Mouse (Mus musculus) heart, embryonic 11.5 days (tissue): Measurements from ENCODE around the gene Hdac9. TPM values are rescaled to one million over a fixed set of nuclear protein-coding genes. Genes with fewer than 3 reads are reported as not detected.

Source experiments
- ATAC-seq: fragments of 200-750 bp; cut with Nextera tagmentation; replicated peaks from 2 replicates; pipeline ENCODE4 v1.8.0; 2017; ENCODE audit warnings: moderate library complexity; ENCODE audit not compliant: insufficient number of reproducible peaks, low FRiP score, low TSS enrichment
- H3K27ac ChIP-seq: fragments of 300-500 bp; sonication (generic); 2 replicates; pipeline ENCODE4 v1.5.1; 2014; ENCODE audit warnings: mild to moderate bottlenecking, low read depth, low read length
- H3K27me3 ChIP-seq: fragments of 300-500 bp; sonication (generic); 2 replicates; pipeline ENCODE4 v1.6.1; 2014; ENCODE audit warnings: mild to moderate bottlenecking, low read length, mixed read lengths; ENCODE audit not compliant: control insufficient read depth, insufficient read depth
- H3K36me3 ChIP-seq: fragments of 300-500 bp; sonication (generic); 2 replicates; pipeline ENCODE4 v1.6.1; 2014; ENCODE audit warnings: mild to moderate bottlenecking, low read length, moderate library complexity, mixed read lengths; ENCODE audit not compliant: control insufficient read depth, insufficient read depth
- H3K4me1 ChIP-seq: fragments of 300-500 bp; sonication (generic); 2 replicates; pipeline ENCODE4 v1.6.1; 2014; ENCODE audit warnings: low read length; ENCODE audit not compliant: control insufficient read depth, insufficient read depth
- H3K4me2 ChIP-seq: fragments of 300-500 bp; sonication (generic); 2 replicates; pipeline ENCODE4 v1.6.1; 2014; ENCODE audit warnings: mild to moderate bottlenecking, moderate library complexity
- H3K4me3 ChIP-seq: fragments of 300-500 bp; sonication (generic); 2 replicates; pipeline ENCODE4 v1.5.1; 2014; ENCODE audit warnings: low read depth, low read length
- H3K9ac ChIP-seq: fragments of 300-500 bp; sonication (generic); 2 replicates; pipeline ENCODE4 v1.6.1; 2014; ENCODE audit warnings: mild to moderate bottlenecking, low read depth, low read length, moderate library complexity
- H3K9me3 ChIP-seq: fragments of 300-500 bp; sonication (generic); replicated peaks from 2 replicates; pipeline ENCODE4 v1.6.1; 2016; ENCODE audit warnings: low read length; ENCODE audit not compliant: control insufficient read depth
- WGBS: fragments of 180-500 bp; shearing (Covaris S2); extraction: QIAGEN DNeasy Blood & Tissue Kit; methylation state at CpG from one replicate; pipeline ENCODE4 v1.1.7; 2014; ENCODE audit not compliant: insufficient replicate concordance; 5-methylcytosine and 5-hydroxymethylcytosine counted together
- polyA plus RNA-seq: library from polyadenylated mRNA; unstranded; fragments of >200 nt; fragmentation: Nextera tagmentation; extraction: Ambion mirVana; gene quantifications from 2 replicates; pipeline ENCODE4 v1.2.1, GENCODE M21; 2014

Gene Hdac9
- polyA plus RNA-seq, result 28.8 and 29.3 TPM in 2 replicates

GRCm38 (mm10) chr12:34916995-34917394, at the start of gene Hdac9:
TSS of gene Hdac9 (minus strand) at chr12:34917095.
- Histone ChIP-seq H3K36me3 (no peaks in the 10 kb centered on the region), H3K9me3 (no peaks in the 10 kb centered on the region), H3K4me2 (no peak within 1 kb of the TSS), H3K27ac (no peak within 1 kb of the TSS), H3K4me3 (no peak within 1 kb of the TSS), H3K27me3 (no peaks in the 10 kb centered on the region), H3K9ac (no peak within 1 kb of the TSS), H3K4me1 (no peaks in the 10 kb centered on the region)
- ATAC-seq, result no peak
- WGBS, result 31% methylated on average over 1 of the region's 1 CpGs

DNA sequence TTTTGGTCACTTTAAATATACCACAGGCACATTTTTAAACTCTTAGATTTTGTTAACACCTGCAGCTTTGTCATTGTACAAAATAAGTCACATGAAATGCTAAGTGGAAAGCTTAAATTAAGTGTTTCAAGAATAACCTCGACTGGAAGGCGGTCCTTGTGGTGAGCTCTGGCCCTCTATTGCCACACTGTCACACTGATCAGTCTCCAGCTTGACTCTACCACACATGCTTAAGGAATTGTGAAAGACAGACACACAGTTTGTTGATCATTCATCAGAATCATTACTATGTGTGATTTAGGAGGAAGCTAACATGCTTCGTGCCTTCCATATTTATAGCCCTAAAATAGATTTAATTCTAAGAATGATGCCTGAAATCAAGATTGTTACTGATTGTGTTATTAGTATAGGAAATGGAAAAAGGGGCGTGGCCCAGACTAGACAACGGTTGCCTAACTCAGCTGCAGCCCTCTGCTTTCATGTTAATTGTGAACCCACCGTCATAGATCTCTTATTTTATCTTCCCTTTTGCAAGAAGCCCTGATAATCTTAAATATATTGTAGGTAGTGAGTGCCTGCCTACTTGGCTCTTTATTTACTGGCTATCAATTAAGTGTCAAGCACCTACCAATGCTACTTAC, 32.3 kb upstream of the Hdac9 start:
- WGBS, result 69% methylated on average over 6 of the region's 6 CpGs
- ATAC-seq, result no peak

DNA sequence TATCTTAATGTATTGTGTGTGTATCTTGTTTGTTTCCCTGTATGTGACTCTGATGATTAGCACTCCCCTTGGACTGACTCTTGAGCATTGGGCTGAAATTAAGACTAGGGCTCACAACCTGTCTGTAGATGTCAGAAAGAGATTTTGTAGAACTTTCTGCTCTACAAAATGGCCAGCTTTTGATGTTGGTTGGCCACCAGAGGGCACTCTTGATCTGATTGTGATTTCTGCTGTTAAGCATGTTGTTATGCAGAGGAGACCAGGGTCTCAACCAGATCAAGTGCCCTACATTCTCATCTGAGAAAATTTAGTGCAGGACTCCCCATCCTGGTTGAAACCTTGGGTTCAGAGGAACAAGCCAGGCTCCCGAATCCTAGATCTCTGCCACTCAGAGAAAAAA, 21.0 kb upstream of the Hdac9 start:
- H3K9me3 ChIP-seq, result no peaks in the 10 kb centered on the region; the same call in 1 of the 2 replicates
- no peak overlapping the region for H3K4me2 ChIP-seq
- H3K36me3 ChIP-seq, result no peaks in the 10 kb centered on the region
- no peak for ATAC-seq
- no peak overlapping the region for H3K4me3 ChIP-seq
- no peaks in the 10 kb centered on the region for H3K27me3 ChIP-seq
- no peak overlapping the region for H3K9ac ChIP-seq
- WGBS, result 85% methylated on average over 1 of the region's 1 CpGs
- H3K4me1 ChIP-seq, result no peaks in the 10 kb centered on the region
- no peak overlapping the region for H3K27ac ChIP-seq

More for the DNA sequence above, 32.3 kb upstream of the Hdac9 start:
- H3K9ac ChIP-seq, result no peak overlapping the region
- H3K4me2 ChIP-seq, result no peak overlapping the region
- H3K27ac ChIP-seq, result no peak overlapping the region
- H3K4me1 ChIP-seq, result no peaks in the 10 kb centered on the region
- H3K27me3 ChIP-seq, result no peaks in the 10 kb centered on the region
- H3K4me3 ChIP-seq, result no peak overlapping the region
- no peaks in the 10 kb centered on the region for H3K9me3 ChIP-seq
- no peaks in the 10 kb centered on the region for H3K36me3 ChIP-seq

- Histone ChIP-seq H3K9me3 (no peaks in the 10 kb centered on the region), H3K27me3 (peaks cover 9% of the 10 kb centered on the region), H3K4me2 (no peak overlapping the region), H3K4me3 (no peak overlapping the region), H3K27ac (no peak overlapping the region), H3K9ac (no peak overlapping the region), H3K36me3 (no peaks in the 10 kb centered on the region), H3K4me1 (no peaks in the 10 kb centered on the region)
- ATAC-seq, result no peak
- 64% methylated on average over 2 of the region's 2 CpGs for WGBS
Measured at GRCm38 (mm10) chr12:34908008-34908407, 8.9 kb downstream of the Hdac9 start.

DNA sequence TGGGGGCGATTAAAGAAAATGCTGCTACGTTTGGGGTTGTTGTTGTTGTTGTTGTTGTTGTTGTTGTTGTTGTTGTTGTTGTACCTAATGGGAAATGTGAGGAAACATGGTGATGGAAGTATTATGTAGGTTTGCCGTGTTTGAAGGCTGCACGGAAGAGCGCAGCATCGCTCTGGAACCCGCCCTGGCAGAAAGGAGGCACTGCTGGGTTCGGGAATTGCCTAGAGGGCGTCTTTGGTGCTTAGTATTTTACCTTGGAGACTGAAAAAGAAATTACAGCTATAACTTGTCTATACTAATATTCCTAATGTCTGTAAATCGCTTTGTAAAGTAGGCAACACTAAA, 9.4 kb downstream of the Hdac9 start:
- H3K4me3 ChIP-seq, result peak overlapping the region; percentile 71
- peaks cover 9% of the 10 kb centered on the region for H3K27me3 ChIP-seq
- no peaks in the 10 kb centered on the region for H3K9me3 ChIP-seq
- no peaks in the 10 kb centered on the region for H3K36me3 ChIP-seq
- peak overlapping the region; percentile 88 for H3K4me2 ChIP-seq
- no peak overlapping the region for H3K27ac ChIP-seq
- no peak for ATAC-seq
- 4% methylated on average over 10 of the region's 10 CpGs for WGBS
- no peaks in the 10 kb centered on the region for H3K4me1 ChIP-seq
- peak overlapping the region; percentile 54 for H3K9ac ChIP-seq

GRCm38 (mm10) chr12:34906704-34907505, 10.0 kb downstream of the Hdac9 start:
- under 1% methylated on average over 79 of the region's 107 CpGs for WGBS

GRCm38 (mm10) chr12:34906376-34906703, 10.6 kb downstream of the Hdac9 start:
- peak overlapping the region; percentile 71 for H3K4me3 ChIP-seq
- H3K4me2 ChIP-seq, result peak overlapping the region; percentile 88
- no peak for ATAC-seq
- H3K9me3 ChIP-seq, result no peaks in the 10 kb centered on the region
- H3K4me1 ChIP-seq, result no peaks in the 10 kb centered on the region
- H3K27me3 ChIP-seq, result peaks cover 9% of the 10 kb centered on the region
- no peaks in the 10 kb centered on the region for H3K36me3 ChIP-seq
- no peak overlapping the region for H3K27ac ChIP-seq
- H3K9ac ChIP-seq, result peak overlapping the region; percentile 65
- WGBS, result 0% methylated on average over 10 of the region's 10 CpGs

More at GRCm38 (mm10) chr12:34906704-34907505, 10.0 kb downstream of the Hdac9 start:
- Histone ChIP-seq H3K36me3 (no peaks in the 10 kb centered on the region), H3K9ac (peak overlapping the region; percentile 65), H3K27ac (no peak overlapping the region), H3K4me2 (peak overlapping the region; percentile 88), H3K4me3 (peak overlapping the region; percentile 71), H3K27me3 (peaks cover 9% of the 10 kb centered on the region), H3K4me1 (no peaks in the 10 kb centered on the region), H3K9me3 (no peaks in the 10 kb centered on the region)
- ATAC-seq, result peak; percentile 65; the same call in 1 of the 2 replicates

DNA sequence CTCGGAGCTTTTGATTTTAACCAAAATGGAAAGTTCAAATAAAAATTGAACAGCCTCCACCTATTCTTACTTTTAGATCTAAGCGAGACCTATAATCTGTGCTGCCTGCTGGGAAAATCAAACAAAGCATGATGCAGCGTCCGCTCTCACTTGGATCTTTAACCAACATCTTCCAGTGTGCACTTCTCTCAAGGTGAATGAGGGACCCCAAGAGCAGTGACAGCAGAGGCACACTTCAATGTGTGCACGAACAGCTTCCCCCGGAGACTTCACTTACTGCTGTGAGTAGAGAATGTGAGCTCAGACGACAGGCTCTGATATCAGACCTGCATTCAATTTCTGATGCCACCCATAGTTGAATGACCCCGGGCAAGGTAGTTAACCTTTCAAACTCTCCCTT, 16.7 kb downstream of the Hdac9 start:
- no peak for ATAC-seq
- Histone ChIP-seq H3K27me3 (no peaks in the 10 kb centered on the region), H3K36me3 (no peaks in the 10 kb centered on the region), H3K4me2 (no peak overlapping the region), H3K9ac (no peak overlapping the region), H3K4me1 (no peaks in the 10 kb centered on the region), H3K4me3 (no peak overlapping the region), H3K27ac (no peak overlapping the region), H3K9me3 (no peaks in the 10 kb centered on the region)
- WGBS, result 80% methylated on average over 8 of the region's 8 CpGs
